Mouse (Mus musculus) bone marrow macrophage, adult 2 months (primary cell): Measurements from ENCODE around the gene Hapln4.

Experiments used
- CTCF ChIP-seq: IDR thresholded peaks from 2 replicates; pipeline ENCODE4 v1.5.1; 2012; ENCODE audit warnings: low read depth, mild to moderate bottlenecking, low read length, moderate library complexity
- POLR2A ChIP-seq: IDR thresholded peaks from 2 replicates; pipeline ENCODE4 v1.6.1; 2012; ENCODE audit warnings: mild to moderate bottlenecking, low read depth, low read length, borderline replicate concordance

GRCm38 (mm10) chr8:70037994-70038393, 45.3 kb upstream of the Hapln4 start:
- TF ChIP-seq CTCF (no peak), POLR2A (no peak)
